Mouse (Mus musculus) brown adipose tissue, adult 24 weeks (tissue): ENCODE measurements around the gene Sema3d. TPM values are rescaled to one million over a fixed set of nuclear protein-coding genes. Genes with fewer than 3 reads are reported as not detected.

Source experiments
- H3K27ac ChIP-seq: fragments of 200-500 bp; replicated peaks from 2 replicates; pipeline ENCODE4 v1.5.1; 2012; ENCODE audit warnings: low read depth, mild to moderate bottlenecking, low read length
- H3K4me1 ChIP-seq: fragments of 200-500 bp; 2 replicates; pipeline ENCODE4 v1.6.1; 2012; ENCODE audit warnings: low read length, mixed read lengths; ENCODE audit not compliant: control insufficient read depth, insufficient read depth, insufficient read length
- H3K4me3 ChIP-seq: fragments of 200-500 bp; 2 replicates; pipeline ENCODE4 v1.5.1; 2012; ENCODE audit warnings: low read depth, mild to moderate bottlenecking, low read length, moderate library complexity; ENCODE audit not compliant: insufficient read depth
- polyA plus RNA-seq: library from polyadenylated mRNA; stranded (reverse); fragments of >200 nt; gene quantifications from 2 replicates; pipeline ENCODE4 v1.2.4, GENCODE M21; 2012; ENCODE audit not compliant: missing spikeins, insufficient read depth, insufficient read length

The Sema3d gene
- polyA plus RNA-seq, 1 experiment, result 2.2 TPM

DNA sequence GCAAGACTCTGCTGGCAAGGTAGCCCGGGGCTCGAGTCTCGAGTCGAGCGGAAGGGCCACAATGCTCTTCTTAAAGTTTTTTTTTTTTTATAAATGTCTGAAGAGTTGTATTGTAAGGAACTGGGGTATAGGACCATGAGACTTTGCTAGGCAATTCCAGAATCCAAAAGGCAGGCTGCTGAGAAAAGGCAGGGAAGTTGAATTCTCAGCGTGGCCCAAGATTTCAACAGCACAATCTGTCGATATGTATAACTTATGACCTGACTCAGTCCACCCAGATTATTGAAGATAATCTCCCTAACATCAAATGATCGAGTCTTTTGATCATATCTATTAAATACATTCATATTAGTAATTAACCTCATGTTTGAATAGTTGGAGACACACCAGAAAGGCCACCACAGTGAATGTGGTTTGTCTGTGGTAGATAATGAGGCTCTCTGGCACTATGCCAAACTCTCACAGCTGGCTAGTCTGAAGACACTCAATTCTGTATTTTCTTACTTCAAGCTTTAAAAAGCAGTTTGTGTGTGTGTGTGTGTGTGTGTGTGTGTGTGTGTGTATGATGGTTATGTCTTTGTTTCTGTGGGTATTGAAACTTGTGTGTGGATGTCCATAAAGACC, 166.0 kb downstream of the Sema3d start:
- H3K4me1 ChIP-seq, result no peaks in the 10 kb centered on the region
- no peak overlapping the region for H3K27ac ChIP-seq
- no peak overlapping the region for H3K4me3 ChIP-seq

DNA sequence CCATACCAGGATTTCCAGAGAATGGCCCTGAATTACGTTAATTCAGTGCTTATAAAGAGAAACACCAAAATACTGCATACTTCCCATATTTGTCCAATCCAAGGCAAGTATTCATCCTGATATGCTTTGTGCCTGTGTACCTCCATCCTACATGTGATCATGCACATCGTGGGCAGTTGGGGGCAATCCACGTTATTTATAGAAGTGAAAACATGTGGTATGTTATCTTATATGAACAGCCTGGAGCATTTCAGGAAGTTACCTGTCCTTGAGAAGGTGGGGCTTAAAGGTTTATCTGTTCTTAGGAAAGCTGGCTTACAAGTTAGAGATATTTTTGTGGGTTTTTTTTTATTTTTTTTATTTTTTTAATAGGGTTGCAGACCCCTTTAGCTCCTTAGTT, 172.2 kb downstream of the Sema3d start:
- no peak overlapping the region for H3K27ac ChIP-seq
- H3K4me3 ChIP-seq, result no peak overlapping the region
- no peaks in the 10 kb centered on the region for H3K4me1 ChIP-seq

DNA sequence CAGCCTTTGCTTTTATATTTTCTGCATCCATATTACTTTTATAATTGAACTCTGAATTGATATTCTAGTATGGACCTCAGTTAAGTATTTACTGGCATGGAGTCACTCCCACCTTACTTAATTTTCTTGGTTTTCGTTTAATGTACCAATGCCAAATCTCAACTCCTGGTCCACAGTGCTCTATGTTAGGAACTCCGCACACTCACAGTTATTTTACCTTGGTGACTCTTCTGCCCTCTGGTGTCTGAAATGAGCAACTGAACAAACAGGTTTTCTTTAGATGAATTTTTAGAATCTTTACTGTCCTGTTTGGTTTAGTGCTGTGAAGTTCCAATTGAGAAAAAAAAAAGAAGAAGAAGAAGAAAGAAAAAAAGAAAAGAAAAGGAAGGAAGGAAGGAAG, 174.7 kb downstream of the Sema3d start:
- no peak overlapping the region for H3K4me3 ChIP-seq
- H3K27ac ChIP-seq, result no peak overlapping the region
- H3K4me1 ChIP-seq, result no peaks in the 10 kb centered on the region

DNA sequence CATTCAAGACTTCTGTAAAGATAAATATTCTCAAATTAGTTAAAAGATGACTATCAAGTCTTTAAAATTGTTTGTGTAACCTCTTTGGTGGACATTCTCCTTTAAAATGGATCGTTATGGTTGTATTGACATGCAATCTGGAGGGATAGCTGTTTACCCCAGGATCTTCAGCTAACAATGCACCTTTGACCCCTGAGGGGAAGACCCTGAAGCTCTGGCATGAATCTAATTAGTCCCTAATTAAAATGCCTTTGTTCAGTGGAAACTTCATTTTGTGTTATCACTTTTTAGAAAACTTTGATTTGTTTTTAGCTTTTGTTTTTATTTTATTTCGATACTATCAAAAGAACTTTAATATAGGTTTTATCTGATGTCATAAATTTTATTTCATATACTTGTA, 178.6 kb downstream of the Sema3d start:
- H3K4me1 ChIP-seq, result no peaks in the 10 kb centered on the region
- no peak overlapping the region for H3K27ac ChIP-seq
- no peak overlapping the region for H3K4me3 ChIP-seq

DNA sequence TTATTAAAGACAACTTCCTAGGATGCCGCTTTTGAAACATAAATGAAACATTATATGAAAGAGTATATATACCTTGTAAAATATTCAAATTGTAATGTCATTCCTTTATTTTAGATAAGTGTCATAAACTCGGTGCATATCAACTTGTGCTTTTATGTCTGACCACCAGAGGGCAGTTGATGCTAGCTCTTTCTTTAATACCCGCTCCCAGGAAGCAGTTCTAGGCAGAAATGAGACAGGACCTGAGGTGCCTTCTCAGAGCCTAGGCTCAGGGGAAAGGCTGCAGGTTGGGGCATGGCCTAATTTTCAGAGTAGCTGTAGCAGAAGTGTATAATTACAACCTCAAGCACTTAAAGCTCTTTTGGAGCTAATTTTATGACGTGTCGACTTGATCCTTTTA, 179.0 kb downstream of the Sema3d start:
- H3K27ac ChIP-seq, result no peak overlapping the region
- H3K4me1 ChIP-seq, result no peaks in the 10 kb centered on the region
- no peak overlapping the region for H3K4me3 ChIP-seq

DNA sequence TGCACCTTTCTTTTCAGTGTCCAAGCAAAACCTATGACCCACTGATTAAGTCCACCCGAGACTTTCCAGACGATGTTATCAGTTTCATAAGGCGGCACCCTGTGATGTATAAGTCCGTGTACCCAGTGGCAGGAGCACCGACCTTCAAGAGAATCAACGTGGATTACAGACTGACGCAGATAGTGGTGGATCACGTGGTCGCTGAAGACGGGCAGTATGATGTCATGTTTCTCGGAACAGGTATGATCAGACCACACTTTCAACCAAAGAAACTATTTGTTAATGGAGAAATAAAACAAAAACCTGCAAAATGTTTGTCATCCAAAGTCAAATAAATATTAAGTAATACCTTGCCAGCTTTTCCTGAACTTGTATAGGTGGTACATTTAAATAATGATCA, 179.9 kb downstream of the Sema3d start:
- Histone ChIP-seq H3K4me3 (no peak overlapping the region), H3K4me1 (no peaks in the 10 kb centered on the region), H3K27ac (no peak overlapping the region)

DNA sequence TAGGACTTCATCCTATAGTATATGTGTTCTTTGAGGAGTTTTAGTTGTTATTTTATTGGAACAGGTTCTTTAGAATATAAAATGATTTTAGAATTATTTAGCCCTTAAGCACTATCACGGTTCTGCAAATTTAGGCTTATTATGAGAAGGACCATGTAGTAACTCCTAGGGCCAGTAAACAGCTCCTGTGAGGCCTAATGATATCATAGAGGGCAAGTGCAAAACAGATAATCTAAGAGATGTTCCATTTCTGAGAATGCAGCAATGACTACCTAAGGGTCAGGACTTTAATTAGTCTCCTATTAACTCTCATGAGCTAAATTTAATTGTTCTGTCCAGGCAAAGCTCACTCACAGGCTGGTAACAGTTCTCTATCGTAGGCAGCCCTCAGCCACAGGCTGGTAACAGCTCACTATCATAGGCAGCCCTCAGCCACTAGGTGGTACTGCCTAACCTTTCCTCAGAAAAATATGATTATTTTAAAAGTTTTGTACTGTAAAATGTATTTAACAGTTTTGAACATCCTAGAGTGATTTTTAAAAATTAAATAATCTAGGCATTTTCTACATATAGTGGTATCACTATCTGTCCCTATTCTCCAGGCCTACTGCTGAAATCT, 181.5 kb downstream of the Sema3d start:
- no peak overlapping the region for H3K4me3 ChIP-seq
- H3K27ac ChIP-seq, result no peak overlapping the region
- no peaks in the 10 kb centered on the region for H3K4me1 ChIP-seq

DNA sequence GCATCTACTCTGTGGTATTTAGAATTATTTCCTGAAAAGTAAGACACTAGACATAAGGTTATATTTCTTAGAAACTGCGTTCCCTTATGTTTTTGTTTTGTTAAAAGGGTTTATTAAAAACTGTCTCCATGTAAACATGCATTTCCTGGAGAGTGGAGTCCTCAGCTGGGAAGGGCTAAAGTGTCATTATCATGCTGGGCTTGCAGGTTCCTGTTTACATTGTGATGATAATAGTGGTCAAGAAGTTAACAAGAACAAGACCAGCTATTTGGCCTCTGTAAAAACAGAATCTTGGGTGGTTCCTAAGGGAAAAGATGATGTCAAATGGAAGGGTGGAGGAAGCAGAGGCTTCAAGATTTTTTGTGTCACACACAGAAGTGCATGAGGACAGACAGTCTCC, 183.4 kb downstream of the Sema3d start:
- no peak overlapping the region for H3K4me3 ChIP-seq
- no peak overlapping the region for H3K27ac ChIP-seq
- H3K4me1 ChIP-seq, result no peaks in the 10 kb centered on the region

DNA sequence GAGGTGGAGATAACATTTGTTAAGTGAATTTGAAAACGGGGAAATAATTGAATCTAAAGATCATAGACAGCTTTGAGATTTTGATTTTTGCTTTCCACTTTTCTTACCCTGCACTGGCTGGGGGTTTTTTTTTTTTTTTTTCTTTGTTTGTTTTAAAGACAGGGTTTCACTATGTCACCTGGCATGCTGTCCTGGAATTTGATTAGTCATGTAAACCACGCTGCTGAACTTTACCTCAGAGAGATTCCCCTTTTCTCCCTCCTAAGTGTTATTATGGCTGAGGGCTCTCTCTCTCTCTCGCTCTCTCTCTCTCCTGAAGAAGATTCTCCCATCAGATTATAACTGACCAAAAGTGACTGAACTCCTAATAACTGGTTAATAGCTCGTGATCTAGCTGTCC, 191.4 kb downstream of the Sema3d start:
- Histone ChIP-seq H3K27ac (no peak overlapping the region), H3K4me3 (no peak overlapping the region), H3K4me1 (no peaks in the 10 kb centered on the region)

DNA sequence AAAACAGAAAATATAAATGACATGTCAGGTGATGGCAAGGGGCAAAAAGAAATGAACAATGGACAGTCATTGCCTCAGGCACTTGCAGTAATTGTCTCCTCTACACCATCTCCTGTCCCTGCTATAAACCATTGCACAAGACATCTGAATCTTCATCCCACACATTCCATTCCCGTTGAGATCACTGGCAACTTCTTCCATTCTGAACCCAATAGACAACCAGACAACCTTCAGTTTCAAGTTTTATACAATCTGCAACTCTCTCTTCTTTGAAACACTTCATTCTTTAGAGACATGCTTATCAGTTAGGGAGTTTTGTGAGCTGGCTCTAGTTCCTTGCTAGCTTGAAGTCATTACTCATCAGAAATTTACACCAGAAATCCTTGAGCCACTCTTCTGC, 192.1 kb downstream of the Sema3d start:
- Histone ChIP-seq H3K4me3 (no peak overlapping the region), H3K27ac (no peak overlapping the region), H3K4me1 (no peaks in the 10 kb centered on the region)

DNA sequence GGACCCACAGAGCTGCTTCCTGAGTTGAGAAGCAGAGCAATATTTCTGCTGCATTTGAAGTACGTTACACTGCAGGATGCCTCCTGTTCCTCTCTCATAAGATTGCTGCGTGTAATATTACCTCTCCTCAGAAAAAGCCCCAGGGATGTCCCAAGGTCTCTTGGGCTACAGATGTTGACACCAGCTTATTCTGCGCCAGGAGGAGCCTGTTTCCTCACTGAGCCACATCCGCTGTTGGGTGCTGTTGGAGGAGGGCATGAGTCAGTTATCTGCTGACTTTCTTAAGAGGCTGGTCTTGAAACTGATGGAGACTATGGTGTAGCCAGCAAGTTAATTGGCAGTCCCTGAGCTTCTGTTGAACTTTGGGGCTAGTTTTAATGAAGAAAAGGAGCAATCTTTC, 196.6 kb downstream of the Sema3d start:
- H3K4me3 ChIP-seq, result no peak overlapping the region
- no peak overlapping the region for H3K27ac ChIP-seq
- no peaks in the 10 kb centered on the region for H3K4me1 ChIP-seq

DNA sequence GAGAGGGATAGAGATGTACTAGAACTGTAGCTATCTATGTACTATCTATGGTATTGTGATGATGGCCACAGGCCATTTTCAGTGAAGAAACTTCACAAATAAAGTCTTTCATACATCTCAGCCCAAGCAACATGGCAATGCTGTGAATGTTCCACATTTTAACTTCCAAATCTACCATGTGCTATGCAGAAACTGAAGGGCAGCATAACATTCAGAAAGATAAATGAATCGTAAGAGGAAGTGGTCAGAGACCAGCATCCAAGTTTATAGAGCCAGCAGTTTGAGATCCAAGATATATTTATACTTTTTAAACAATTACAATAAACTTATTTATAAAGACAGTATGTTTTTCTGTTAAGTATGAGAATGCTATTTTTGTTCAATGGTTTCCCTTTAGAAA, 199.4 kb downstream of the Sema3d start:
- Histone ChIP-seq H3K27ac (no peak overlapping the region), H3K4me1 (no peaks in the 10 kb centered on the region), H3K4me3 (no peak overlapping the region)

DNA sequence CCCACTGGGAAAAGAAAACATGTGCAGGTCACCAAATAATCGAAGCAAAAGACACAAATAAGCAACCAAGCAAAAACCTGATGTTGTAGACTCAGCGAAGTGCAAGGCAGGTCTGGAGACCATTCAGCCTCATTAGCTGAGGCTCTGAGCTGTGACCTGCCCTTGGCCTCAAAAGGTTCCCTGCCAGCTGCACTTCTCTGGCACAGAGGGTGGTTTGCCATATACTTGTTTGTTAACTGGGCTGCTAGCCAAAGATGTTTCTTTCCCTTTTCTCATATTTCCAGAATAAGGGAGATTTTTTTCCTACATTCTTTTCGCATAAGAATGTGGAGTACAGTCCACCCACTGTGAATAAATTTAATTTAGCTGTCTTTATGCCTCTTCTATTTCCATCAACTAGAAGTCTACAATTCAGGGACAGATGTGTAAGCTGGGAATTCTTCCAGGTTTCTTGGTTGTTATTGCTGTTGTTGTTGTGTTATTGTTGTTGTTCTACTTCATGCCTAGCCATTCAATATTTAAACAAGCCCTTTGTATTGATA, 200.2 kb downstream of the Sema3d start:
- no peak overlapping the region for H3K4me3 ChIP-seq
- H3K27ac ChIP-seq, result no peak overlapping the region
- H3K4me1 ChIP-seq, result no peaks in the 10 kb centered on the region

DNA sequence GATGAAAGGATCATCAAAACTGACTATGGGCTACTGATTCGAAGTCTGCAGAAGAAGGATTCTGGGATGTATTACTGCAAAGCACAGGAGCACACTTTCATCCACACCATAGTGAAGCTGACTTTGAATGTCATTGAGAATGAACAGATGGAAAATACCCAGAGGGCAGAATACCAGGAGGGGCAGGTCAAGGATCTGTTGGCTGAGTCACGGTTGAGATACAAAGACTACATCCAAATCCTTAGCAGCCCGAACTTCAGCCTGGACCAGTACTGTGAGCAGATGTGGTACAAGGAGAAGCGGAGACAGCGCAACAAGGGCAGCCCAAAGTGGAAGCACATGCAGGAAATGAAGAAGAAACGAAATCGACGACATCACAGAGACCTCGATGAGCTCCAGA, 201.7 kb downstream of the Sema3d start:
- Histone ChIP-seq H3K4me3 (no peak overlapping the region), H3K4me1 (no peaks in the 10 kb centered on the region)

DNA sequence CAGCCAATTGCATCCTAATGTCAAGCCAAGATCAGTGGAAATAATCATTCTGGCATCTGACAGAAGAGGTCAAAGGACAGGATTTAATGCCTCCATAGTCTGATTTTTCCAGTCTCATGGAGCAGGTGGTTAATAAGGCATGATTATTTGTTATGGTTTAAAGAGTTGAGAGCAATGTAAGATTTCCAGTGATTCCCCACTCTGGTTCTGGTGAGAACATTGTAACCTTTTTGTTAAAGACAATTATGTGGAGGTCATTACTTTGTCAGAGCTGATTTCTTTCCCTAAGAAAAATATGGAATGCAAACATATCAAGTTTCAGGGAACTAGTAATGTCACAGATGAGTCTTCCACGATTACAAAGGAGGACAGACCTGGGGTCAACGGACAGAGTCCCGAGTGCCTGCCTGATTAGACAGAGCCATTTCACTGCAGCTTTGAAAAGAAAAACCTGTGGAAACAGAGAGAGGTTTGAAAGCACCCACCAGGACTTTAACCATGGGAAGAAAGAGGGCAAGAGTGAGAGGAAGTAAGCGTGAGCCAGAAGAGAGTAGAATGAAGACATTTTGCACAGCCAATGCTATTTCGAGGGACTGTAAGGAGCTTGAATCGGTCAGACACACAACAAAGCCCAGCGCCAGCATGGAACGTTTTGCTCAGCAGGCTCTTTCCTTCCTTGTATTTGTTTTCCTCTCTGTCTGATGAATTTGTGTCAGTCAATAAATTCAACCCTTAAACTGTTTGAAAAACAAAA, 251.2 kb downstream of the Sema3d start:
- no peak overlapping the region for H3K4me3 ChIP-seq
- H3K27ac ChIP-seq, result no peak overlapping the region
- no peaks in the 10 kb centered on the region for H3K4me1 ChIP-seq

More for the DNA sequence above, 201.7 kb downstream of the Sema3d start:
- no peak overlapping the region for H3K27ac ChIP-seq
